Mouse (Mus musculus): ENCODE results near the gene Zc3h7b. TPM values are rescaled to one million over a fixed set of nuclear protein-coding genes. Genes with fewer than 3 reads are reported as not detected.

The Zc3h7b gene
- polyA plus RNA-seq, 1 experiment = 18.8 TPM

GRCm38 (mm10) chr15:81765651-81766050, 20.8 kb downstream of the Zc3h7b start:
- Histone ChIP-seq H3K36me3 (ENCODE audit: control insufficient read depth, insufficient read depth, low read length) (peaks cover 6% of the 10 kb centered on the region), H3K4me3 (ENCODE audit: extremely low read depth, insufficient read depth, insufficient read length) (no peak overlapping the region), H3K27ac (ENCODE audit: insufficient read depth, low read length) (no peak overlapping the region), H3K27me3 (ENCODE audit: control insufficient read depth, insufficient read depth, low read length) (no peaks in the 10 kb centered on the region), H3K4me1 (ENCODE audit: control insufficient read depth, insufficient read depth, insufficient read length) (no peaks in the 10 kb centered on the region)
- WGBS = 59% methylated on average over 9 of the region's 9 CpGs
- TF ChIP-seq CTCF (IDR thresholded peaks at IDR 0.05; ENCODE audit: extremely low read depth, insufficient read depth, insufficient read length, insufficient replicate concordance) = no peak
- TF ChIP-seq POLR2A (IDR thresholded peaks at IDR 0.05; ENCODE audit: low read depth, low read length) = no peak
- DNase-seq (ENCODE audit: low read depth in 1 of 2, low spot score in 2 of 2) = no peak

GRCm38 (mm10) chr15:81766439-81766838, 21.6 kb downstream of the Zc3h7b start:
- 90% methylated on average over 5 of the region's 5 CpGs for WGBS
- Histone ChIP-seq H3K27me3 (ENCODE audit: control insufficient read depth, insufficient read depth, low read length) (no peaks in the 10 kb centered on the region), H3K36me3 (ENCODE audit: control insufficient read depth, insufficient read depth, low read length) (peaks cover 6% of the 10 kb centered on the region), H3K4me1 (ENCODE audit: control insufficient read depth, insufficient read depth, insufficient read length) (no peaks in the 10 kb centered on the region), H3K4me3 (ENCODE audit: extremely low read depth, insufficient read depth, insufficient read length) (no peak overlapping the region), H3K27ac (ENCODE audit: insufficient read depth, low read length) (no peak overlapping the region)
- TF ChIP-seq POLR2A (IDR thresholded peaks at IDR 0.05; ENCODE audit: low read depth, low read length) = no peak
- TF ChIP-seq CTCF (IDR thresholded peaks at IDR 0.05; ENCODE audit: extremely low read depth, insufficient read depth, insufficient read length, insufficient replicate concordance) = no peak
- DNase-seq (ENCODE audit: low read depth in 1 of 2, low spot score in 2 of 2) = no peak

GRCm38 (mm10) chr15:81769037-81769436, 24.2 kb downstream of the Zc3h7b start:
- no peaks in the 10 kb centered on the region for H3K27me3 ChIP-seq (ENCODE audit: control insufficient read depth, insufficient read depth, low read length)
- no peak overlapping the region for H3K27ac ChIP-seq (ENCODE audit: insufficient read depth, low read length)
- WGBS = 84% methylated on average over 13 of the region's 13 CpGs
- H3K36me3 ChIP-seq (ENCODE audit: control insufficient read depth, insufficient read depth, low read length) = peaks cover 14% of the 10 kb centered on the region
- TF ChIP-seq CTCF (IDR thresholded peaks at IDR 0.05; ENCODE audit: extremely low read depth, insufficient read depth, insufficient read length, insufficient replicate concordance) (no peak), POLR2A (IDR thresholded peaks at IDR 0.05; ENCODE audit: low read depth, low read length) (no peak)
- H3K4me1 ChIP-seq (ENCODE audit: control insufficient read depth, insufficient read depth, insufficient read length) = no peaks in the 10 kb centered on the region
- DNase-seq (ENCODE audit: low read depth in 1 of 2, low spot score in 2 of 2) = no peak
- H3K4me3 ChIP-seq (ENCODE audit: extremely low read depth, insufficient read depth, insufficient read length) = no peak overlapping the region

GRCm38 (mm10) chr15:81772431-81773120, 27.7 kb downstream of the Zc3h7b start:
- DNase-seq (ENCODE audit: low read depth in 1 of 2, low spot score in 2 of 2) = no peak
- Histone ChIP-seq H3K4me3 (ENCODE audit: extremely low read depth, insufficient read depth, insufficient read length) (no peak overlapping the region), H3K4me1 (ENCODE audit: control insufficient read depth, insufficient read depth, insufficient read length) (no peaks in the 10 kb centered on the region), H3K27ac (ENCODE audit: insufficient read depth, low read length) (no peak overlapping the region), H3K27me3 (ENCODE audit: control insufficient read depth, insufficient read depth, low read length) (no peaks in the 10 kb centered on the region), H3K36me3 (ENCODE audit: control insufficient read depth, insufficient read depth, low read length) (peaks cover 22% of the 10 kb centered on the region)
- WGBS = 95% methylated on average over 20 of the region's 20 CpGs
- TF ChIP-seq CTCF (IDR thresholded peaks at IDR 0.05; ENCODE audit: extremely low read depth, insufficient read depth, insufficient read length, insufficient replicate concordance) (no peak), POLR2A (IDR thresholded peaks at IDR 0.05; ENCODE audit: low read depth, low read length) (no peak)

- 92% methylated on average over 15 of the region's 15 CpGs for WGBS
- Histone ChIP-seq H3K4me1 (ENCODE audit: control insufficient read depth, insufficient read depth, insufficient read length) (no peaks in the 10 kb centered on the region), H3K36me3 (ENCODE audit: control insufficient read depth, insufficient read depth, low read length) (peaks cover 33% of the 10 kb centered on the region), H3K27ac (ENCODE audit: insufficient read depth, low read length) (no peak overlapping the region), H3K27me3 (ENCODE audit: control insufficient read depth, insufficient read depth, low read length) (no peaks in the 10 kb centered on the region), H3K4me3 (ENCODE audit: extremely low read depth, insufficient read depth, insufficient read length) (no peak overlapping the region)
- DNase-seq (ENCODE audit: low read depth in 1 of 2, low spot score in 2 of 2) = no peak
- TF ChIP-seq POLR2A (IDR thresholded peaks at IDR 0.05; ENCODE audit: low read depth, low read length) = no peak
- TF ChIP-seq CTCF (IDR thresholded peaks at IDR 0.05; ENCODE audit: extremely low read depth, insufficient read depth, insufficient read length, insufficient replicate concordance) = no peak
Observed at GRCm38 (mm10) chr15:81774505-81775171, 29.8 kb downstream of the Zc3h7b start.

- H3K27me3 ChIP-seq (ENCODE audit: control insufficient read depth, insufficient read depth, low read length) = no peaks in the 10 kb centered on the region
- TF ChIP-seq POLR2A (IDR thresholded peaks at IDR 0.05; ENCODE audit: low read depth, low read length) = no peak
- H3K36me3 ChIP-seq (ENCODE audit: control insufficient read depth, insufficient read depth, low read length) = peaks cover 36% of the 10 kb centered on the region
- no peak overlapping the region for H3K4me3 ChIP-seq (ENCODE audit: extremely low read depth, insufficient read depth, insufficient read length)
- no peak overlapping the region for H3K27ac ChIP-seq (ENCODE audit: insufficient read depth, low read length)
- WGBS = 78% methylated on average over 11 of the region's 11 CpGs
- no peak for DNase-seq (ENCODE audit: low read depth in 1 of 2, low spot score in 2 of 2)
- no peaks in the 10 kb centered on the region for H3K4me1 ChIP-seq (ENCODE audit: control insufficient read depth, insufficient read depth, insufficient read length)
Observed at GRCm38 (mm10) chr15:81776631-81777422, 32.0 kb downstream of the Zc3h7b start.

Data from spleen, adult 2 months (tissue).